Mouse (Mus musculus): ENCODE data around the gene Aldh18a1. TPM values are rescaled to one million over a fixed set of nuclear protein-coding genes. Genes with fewer than 3 reads are reported as not detected.
"Not testable (repeated sequence)": the region's sequence is repeated elsewhere in the genome, so short reads cannot be mapped to it uniquely, and the experiment has no call there.

The Aldh18a1 gene
- 64.3 and 144 TPM in 2 replicates for polyA plus RNA-seq (2012; rRNA removed)

- WGBS = under 1% methylated on average over 34 of the region's 34 CpGs
Measured at GRCm38 (mm10) chr19:40588293-40588654, at the start of gene Aldh18a1. Gene Aldh18a1 (minus strand): TSS chr19:40588463.

DNA sequence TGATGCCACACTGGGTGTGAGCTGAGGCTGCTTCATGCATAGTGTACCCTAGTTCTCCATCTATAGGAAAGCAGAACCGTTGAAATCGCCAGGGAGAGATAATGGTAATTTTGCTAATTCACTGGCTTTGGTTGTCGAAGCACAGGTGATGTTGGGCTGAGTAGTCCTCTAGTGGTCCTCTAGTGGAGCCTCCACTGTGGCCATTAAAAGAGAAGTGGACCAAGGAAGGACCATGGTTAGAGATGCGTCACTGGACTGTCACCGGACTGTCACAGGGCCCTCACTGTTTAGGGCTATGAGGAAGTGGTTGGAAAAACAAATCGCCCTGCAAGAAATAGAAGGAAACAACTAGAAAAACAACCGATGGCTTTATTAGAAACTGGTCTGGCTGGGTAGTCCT lies 49.3 kb upstream of the Aldh18a1 start:
- 67% methylated on average over 7 of the region's 7 CpGs for WGBS
- DNase-seq (ENCODE audit: low read depth, low spot score) = no peak

More at GRCm38 (mm10) chr19:40588293-40588654, at the start of gene Aldh18a1:
- peak; percentile 52 for DNase-seq (ENCODE audit: low read depth, low spot score)

DNA sequence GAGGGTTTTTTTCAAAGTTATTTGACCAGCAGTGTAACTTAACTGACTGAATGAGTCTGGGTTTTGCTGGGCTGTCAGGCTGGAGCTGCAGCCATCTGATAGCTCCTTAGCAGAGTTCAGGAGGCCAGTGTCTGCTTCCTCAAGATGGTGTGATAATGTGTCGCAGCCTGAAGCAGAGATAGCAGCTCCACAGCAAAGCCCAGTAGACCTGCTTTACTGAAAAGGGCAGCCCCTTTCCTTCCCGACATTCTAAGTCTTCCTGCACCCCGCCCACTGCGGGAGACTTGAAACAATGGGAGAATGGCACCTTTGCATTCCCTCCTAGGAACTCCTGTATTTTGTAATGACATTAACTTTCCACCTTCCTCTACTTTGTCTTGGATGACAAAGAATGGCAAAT lies 48.8 kb upstream of the Aldh18a1 start:
- 43% methylated on average over 4 of the region's 4 CpGs for WGBS
- no peak for DNase-seq (ENCODE audit: low read depth, low spot score)

DNA sequence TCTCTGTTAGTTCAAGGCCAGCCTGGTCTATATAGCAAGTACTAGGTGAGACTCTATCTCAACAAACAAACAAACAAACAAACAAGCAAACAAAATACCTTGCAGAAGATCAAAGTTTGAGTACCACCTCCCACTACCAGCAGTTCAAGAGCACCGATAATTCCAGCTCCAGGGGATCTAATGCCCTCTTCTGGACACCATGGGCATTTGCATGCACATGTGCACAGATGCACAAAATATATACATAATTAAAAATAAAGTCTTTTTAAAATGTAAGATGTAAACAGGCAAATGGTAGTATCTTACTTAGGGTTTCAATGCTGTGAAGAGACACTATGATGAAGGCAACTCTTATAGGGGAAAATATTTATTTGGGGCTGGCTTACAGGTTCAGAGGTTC lies 44.9 kb upstream of the Aldh18a1 start:
- no peak for DNase-seq (ENCODE audit: low read depth, low spot score)
- WGBS = 72% methylated on average over 1 of the region's 1 CpGs

- WGBS = 73% methylated on average over 5 of the region's 5 CpGs
- no peak for DNase-seq (ENCODE audit: low read depth, low spot score)
Measured at GRCm38 (mm10) chr19:40632668-40633067, 44.4 kb upstream of the Aldh18a1 start.

- DNase-seq (ENCODE audit: low read depth, low spot score) = no peak
- 22% methylated on average over 3 of the region's 3 CpGs for WGBS
Measured at GRCm38 (mm10) chr19:40632193-40632592, 43.9 kb upstream of the Aldh18a1 start.

DNA sequence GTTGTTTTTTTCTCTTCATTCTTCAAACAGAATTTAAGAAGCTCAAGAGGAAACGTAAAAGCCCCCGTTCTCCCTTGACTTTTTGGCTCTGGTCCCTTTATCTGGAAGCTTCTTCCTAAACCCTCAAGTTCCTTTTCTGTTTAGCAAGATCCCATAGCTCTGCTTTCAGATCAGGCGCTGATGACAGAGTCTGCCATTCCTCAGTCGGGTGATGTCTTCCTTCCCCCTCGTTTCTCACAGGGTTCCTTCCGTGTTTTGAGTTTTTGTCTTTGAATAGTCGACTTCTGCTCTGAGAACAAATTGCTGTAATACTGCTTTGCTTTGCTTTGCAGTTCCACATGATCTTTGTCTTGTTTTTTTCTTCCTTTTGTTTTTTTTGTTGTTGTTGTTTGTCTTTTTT lies 42.3 kb upstream of the Aldh18a1 start:
- 72% methylated on average over 7 of the region's 7 CpGs for WGBS
- DNase-seq (ENCODE audit: low read depth, low spot score) = no peak

DNA sequence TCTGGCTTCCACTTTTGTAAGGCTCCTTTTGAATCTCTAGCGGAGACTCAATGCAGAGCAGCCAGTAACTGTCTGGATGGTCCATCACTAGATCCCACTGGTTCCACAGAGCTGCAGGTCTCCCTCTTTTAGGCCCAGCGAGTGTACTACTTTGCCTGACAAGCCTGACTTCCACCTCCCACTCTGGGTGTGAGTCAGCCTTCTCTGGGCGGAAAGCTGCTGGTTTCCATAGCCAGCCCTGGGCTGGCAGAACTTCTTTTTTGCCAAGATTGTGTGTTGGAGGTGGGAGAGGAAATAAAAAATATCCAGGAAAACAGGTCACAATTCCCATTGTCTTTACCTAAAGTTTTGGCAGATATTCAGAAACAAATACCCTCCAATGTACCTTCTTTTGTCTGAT lies 41.8 kb upstream of the Aldh18a1 start:
- no peak for DNase-seq (ENCODE audit: low read depth, low spot score)
- WGBS = 69% methylated on average over 3 of the region's 3 CpGs

DNA sequence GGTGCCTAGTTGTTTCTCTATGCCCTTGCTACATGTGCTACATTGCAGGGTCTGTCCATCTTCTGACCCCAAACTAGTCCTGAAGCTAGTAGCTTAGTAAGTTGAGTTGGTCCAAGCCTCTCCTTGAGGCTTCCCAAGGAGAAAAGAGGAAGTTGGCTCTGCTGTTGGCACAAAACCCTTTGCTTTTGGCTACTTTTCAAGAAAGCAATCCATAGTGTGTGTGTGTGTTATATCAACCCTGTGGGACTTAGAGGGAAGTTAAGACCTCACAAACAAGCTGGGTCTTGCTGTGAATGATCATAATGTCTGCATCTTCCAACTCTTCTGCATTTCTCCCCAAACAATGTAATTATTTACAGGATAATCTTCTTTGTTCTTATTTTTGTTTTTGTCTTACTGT lies 40.7 kb upstream of the Aldh18a1 start:
- DNase-seq (ENCODE audit: low read depth, low spot score) = no peak

DNA sequence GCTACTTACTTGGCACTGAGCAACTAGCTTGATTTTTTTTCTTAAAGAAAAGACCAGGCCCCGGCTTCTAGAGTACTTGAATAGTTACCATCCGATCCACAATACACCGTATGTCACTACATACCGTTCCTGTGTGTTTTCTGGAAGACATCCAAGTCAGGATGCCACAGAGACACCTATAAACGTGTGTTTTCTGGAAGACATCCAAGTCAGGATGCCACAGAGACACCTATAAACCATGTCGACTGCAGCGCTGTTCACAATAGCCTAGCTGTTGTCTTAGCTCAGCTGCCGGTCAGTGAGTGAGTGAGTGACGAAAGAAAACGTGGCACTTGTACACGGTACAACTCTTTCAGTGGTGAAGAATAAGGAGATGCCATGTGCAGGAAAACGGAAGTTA lies 37.7 kb upstream of the Aldh18a1 start:
- WGBS = 16% methylated on average over 12 of the region's 12 CpGs
- peak; percentile 27 for DNase-seq (ENCODE audit: low read depth, low spot score)

GRCm38 (mm10) chr19:40621616-40622015 lies 33.4 kb upstream of the Aldh18a1 start:
- WGBS = 61% methylated on average over 12 of the region's 26 CpGs
- not testable (repeated sequence) for DNase-seq (ENCODE audit: low read depth, low spot score)

GRCm38 (mm10) chr19:40616021-40616420 lies 27.8 kb upstream of the Aldh18a1 start:
- 72% methylated on average over 7 of the region's 7 CpGs for WGBS
- DNase-seq (ENCODE audit: low read depth, low spot score) = no peak

GRCm38 (mm10) chr19:40614811-40615210 lies 26.5 kb upstream of the Aldh18a1 start:
- no peak for DNase-seq (ENCODE audit: low read depth, low spot score)
- WGBS = 41% methylated on average over 7 of the region's 7 CpGs

GRCm38 (mm10) chr19:40611830-40612506 lies 23.7 kb upstream of the Aldh18a1 start, which contains the start of the genes Tctn3 and Entpd1:
Gene Tctn3 (minus strand): TSS chr19:40612233.
Gene Entpd1 (plus strand): TSS chr19:40612366.
- under 1% methylated on average over 45 of the region's 45 CpGs for WGBS
- peak; percentile 86 for DNase-seq (ENCODE audit: low read depth, low spot score)

- DNase-seq (ENCODE audit: low read depth, low spot score) = no peak
- WGBS = 89% methylated on average over 6 of the region's 6 CpGs
Measured at GRCm38 (mm10) chr19:40607676-40608075, 19.4 kb upstream of the Aldh18a1 start.

DNA sequence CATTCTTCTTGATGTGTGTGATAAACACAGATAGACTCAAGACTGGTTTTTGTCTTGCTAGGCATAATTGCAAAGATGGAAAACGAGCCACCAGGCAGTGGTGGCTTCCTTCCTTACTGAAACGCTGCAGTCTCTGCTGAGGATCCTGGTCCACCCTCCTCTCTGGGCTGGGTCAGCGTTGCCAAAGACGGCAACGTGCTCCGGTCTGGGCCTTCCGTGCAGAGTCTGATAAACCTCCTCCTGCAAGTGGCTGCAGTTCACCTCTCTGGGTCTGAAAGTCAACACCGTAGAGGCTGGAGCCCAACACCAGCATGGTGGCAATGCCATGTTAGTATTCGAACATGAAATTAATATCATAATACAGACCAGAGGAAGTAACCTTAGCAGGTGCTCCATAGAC lies 16.9 kb upstream of the Aldh18a1 start:
- DNase-seq (ENCODE audit: low read depth, low spot score) = no peak
- WGBS = 95% methylated on average over 9 of the region's 9 CpGs

- no peak for DNase-seq (ENCODE audit: low read depth, low spot score)
- 95% methylated on average over 3 of the region's 3 CpGs for WGBS
Measured at GRCm38 (mm10) chr19:40601870-40602269, 13.6 kb upstream of the Aldh18a1 start.

DNA sequence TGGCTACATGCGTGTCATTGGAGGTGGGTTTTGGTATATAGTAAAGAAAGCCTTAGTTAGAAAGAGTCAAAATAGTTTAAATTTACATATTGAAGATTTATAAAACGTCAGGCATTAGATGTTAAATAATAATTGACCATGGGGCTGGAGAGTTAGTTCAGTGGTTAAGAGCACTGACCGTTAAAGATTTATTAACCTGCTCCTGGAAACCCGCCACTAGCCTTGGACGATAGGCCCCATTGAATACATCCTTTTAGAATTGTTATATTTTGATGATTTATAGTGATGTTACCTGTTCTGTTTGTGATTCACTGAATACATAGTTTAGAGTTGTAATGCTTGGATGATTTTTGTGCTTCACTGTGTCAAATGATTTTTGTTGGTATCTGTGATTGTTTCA lies 12.6 kb upstream of the Aldh18a1 start:
- WGBS = 94% methylated on average over 5 of the region's 5 CpGs
- not testable (repeated sequence) for DNase-seq (ENCODE audit: low read depth, low spot score)

- 76% methylated on average over 8 of the region's 8 CpGs for WGBS
- no peak for DNase-seq (ENCODE audit: low read depth, low spot score)
Measured at GRCm38 (mm10) chr19:40595831-40596230, 7.6 kb upstream of the Aldh18a1 start.

GRCm38 (mm10) chr19:40595231-40595630 lies 7.0 kb upstream of the Aldh18a1 start:
- DNase-seq (ENCODE audit: low read depth, low spot score) = no peak
- 89% methylated on average over 3 of the region's 3 CpGs for WGBS

GRCm38 (mm10) chr19:40589530-40589880 lies 1.2 kb upstream of the Aldh18a1 start:
- no peak for DNase-seq (ENCODE audit: low read depth, low spot score)
- 0% methylated on average over 10 of the region's 10 CpGs for WGBS
